Mouse (Mus musculus) hindbrain, embryonic 11.5 days (tissue): ENCODE measurements around the gene Enoph1. TPM values are rescaled to one million over a fixed set of nuclear protein-coding genes. Genes with fewer than 3 reads are reported as not detected.

Experiments used
- ATAC-seq: fragments of 200-750 bp; cut with Nextera tagmentation; 2 replicates; pipeline ENCODE4 v1.8.0; 2017; ENCODE audit warnings: mild to moderate bottlenecking, moderate TSS enrichment, moderate library complexity; ENCODE audit not compliant: low FRiP score
- DNase-seq: peaks from one replicate; pipeline ENCODE4 v3.0.0-alpha.2; 2015; ENCODE audit warnings: low spot score
- H3K27ac ChIP-seq: fragments of 300-500 bp; sonication (generic); 2 replicates; pipeline ENCODE4 v1.5.1; 2014; ENCODE audit warnings: mild to moderate bottlenecking, low read depth, low read length
- H3K27me3 ChIP-seq: fragments of 300-500 bp; sonication (generic); 2 replicates; pipeline ENCODE4 v1.6.1; 2014; ENCODE audit warnings: mild to moderate bottlenecking, low read length, moderate library complexity, mixed read lengths; ENCODE audit not compliant: control insufficient read depth, insufficient read depth
- H3K36me3 ChIP-seq: fragments of 300-500 bp; sonication (generic); 2 replicates; pipeline ENCODE4 v1.6.1; 2014; ENCODE audit warnings: mild to moderate bottlenecking, low read length, moderate library complexity, mixed read lengths; ENCODE audit not compliant: control insufficient read depth, insufficient read depth
- H3K4me1 ChIP-seq: fragments of 300-500 bp; sonication (generic); replicated peaks from 2 replicates; pipeline ENCODE4 v1.6.1; 2014; ENCODE audit warnings: low read length, mixed read lengths; ENCODE audit not compliant: control insufficient read depth, insufficient read depth
- H3K4me2 ChIP-seq: fragments of 300-500 bp; sonication (generic); replicated peaks from 2 replicates; pipeline ENCODE4 v1.6.1; 2014; ENCODE audit warnings: mild to moderate bottlenecking, low read depth, low read length
- H3K4me3 ChIP-seq: fragments of 300-500 bp; sonication (generic); 2 replicates; pipeline ENCODE4 v1.5.1; 2014; ENCODE audit warnings: low read depth, low read length
- H3K9ac ChIP-seq: fragments of 300-500 bp; sonication (generic); 2 replicates; pipeline ENCODE4 v1.6.1; 2014; ENCODE audit warnings: low read depth, low read length
- H3K9me3 ChIP-seq: fragments of 300-500 bp; sonication (generic); 2 replicates; pipeline ENCODE4 v1.6.1; 2016; ENCODE audit warnings: low read length; ENCODE audit not compliant: control insufficient read depth
- WGBS: fragments of 180-500 bp; shearing (Covaris S2); extraction: QIAGEN DNeasy Blood & Tissue Kit; methylation state at CpG from one replicate; pipeline ENCODE4 v1.1.7; 2014; 5-methylcytosine and 5-hydroxymethylcytosine counted together
- polyA plus RNA-seq: library from polyadenylated mRNA; unstranded; fragments of >200 nt; fragmentation: Nextera tagmentation; extraction: Ambion mirVana; gene quantifications from 2 replicates; pipeline ENCODE4 v1.2.1, GENCODE M21; 2014

Gene Enoph1
- polyA plus RNA-seq, 1 experiment from 2014 or later, result 48.8 TPM

DNA sequence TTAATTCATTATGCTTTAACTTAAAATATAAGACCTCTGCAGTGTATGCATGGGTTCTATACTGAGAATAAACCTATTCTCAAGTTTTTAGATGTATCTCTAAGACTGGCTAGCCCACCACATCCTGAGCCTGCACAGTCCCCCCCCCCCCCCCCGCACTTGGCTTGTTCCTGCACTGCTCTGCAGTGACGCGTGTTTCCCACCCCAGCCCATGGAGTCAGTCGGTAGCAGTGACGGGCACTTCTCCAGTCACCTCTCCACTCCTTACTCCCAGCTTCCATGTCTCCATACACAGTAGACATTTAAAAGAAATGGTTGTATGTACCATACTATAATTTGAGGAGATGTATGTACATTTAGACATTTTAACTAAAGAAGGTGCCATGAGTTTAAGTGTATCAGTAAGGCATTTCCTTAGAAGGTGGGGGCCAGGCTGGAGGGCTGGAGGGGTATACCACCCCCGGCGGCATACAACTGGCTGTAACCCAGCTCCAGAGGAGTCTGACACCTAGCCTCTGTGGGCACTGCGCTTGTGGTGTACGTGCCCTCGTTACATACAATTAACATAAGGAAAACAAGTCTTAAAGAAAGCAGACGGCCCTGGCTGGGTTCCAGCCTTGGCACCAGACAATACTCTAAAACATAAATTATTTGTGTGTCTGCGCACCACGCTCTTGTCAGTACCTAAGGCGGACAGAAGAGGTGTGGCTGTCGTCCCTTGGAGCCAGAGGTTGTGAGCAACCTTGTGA, 17.9 kb downstream of the Enoph1 start:
- Histone ChIP-seq H3K27ac (no peak overlapping the region), H3K9ac (no peak overlapping the region), H3K9me3 (no peaks in the 10 kb centered on the region), H3K27me3 (no peaks in the 10 kb centered on the region), H3K4me1 (no peaks in the 10 kb centered on the region), H3K4me3 (no peak overlapping the region), H3K4me2 (no peak overlapping the region), H3K36me3 (0 out of 2 replicates have a peak, but pooled peaks cover 12% of the 10 kb centered on the region)
- 92% methylated on average over 14 of the region's 15 CpGs for WGBS
- ATAC-seq, result no peak
- DNase-seq, result no peak

GRCm38 (mm10) chr5:100058729-100059128, 18.9 kb downstream of the Enoph1 start:
- Histone ChIP-seq H3K9me3 (no peaks in the 10 kb centered on the region), H3K4me2 (no peak overlapping the region), H3K4me3 (no peak overlapping the region), H3K36me3 (0 out of 2 replicates have a peak, but pooled peaks cover 12% of the 10 kb centered on the region), H3K4me1 (no peaks in the 10 kb centered on the region), H3K27ac (no peak overlapping the region), H3K27me3 (no peaks in the 10 kb centered on the region), H3K9ac (no peak overlapping the region)
- 66% methylated on average over 6 of the region's 6 CpGs for WGBS
- no peak for DNase-seq
- ATAC-seq, result no peak

DNA sequence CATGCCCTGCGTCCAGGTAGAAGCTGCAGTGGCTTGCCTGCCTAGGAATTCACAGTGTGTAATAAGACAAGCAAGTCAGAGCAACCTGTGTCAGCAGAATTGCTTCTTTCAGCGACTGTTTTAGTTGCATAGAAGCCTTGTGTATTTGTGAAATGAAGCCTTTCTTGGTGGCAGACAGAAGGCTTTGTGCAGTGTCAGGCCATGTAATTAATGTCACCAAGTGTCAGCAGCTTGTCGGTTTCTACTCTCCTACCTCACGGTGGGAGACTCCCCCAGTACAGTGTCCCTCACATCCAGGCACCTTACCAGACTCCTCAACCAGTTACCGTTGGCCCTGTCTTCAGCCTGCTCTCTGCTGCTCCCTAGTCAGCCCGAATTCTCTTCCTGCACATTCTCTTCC, 19.5 kb downstream of the Enoph1 start:
- ATAC-seq (no peak), DNase-seq (no peak)
- H3K27me3 ChIP-seq, result no peaks in the 10 kb centered on the region
- H3K4me2 ChIP-seq, result no peak overlapping the region
- no peak overlapping the region for H3K9ac ChIP-seq
- no peak overlapping the region for H3K4me3 ChIP-seq
- no peaks in the 10 kb centered on the region for H3K9me3 ChIP-seq
- H3K4me1 ChIP-seq, result no peaks in the 10 kb centered on the region
- H3K27ac ChIP-seq, result no peak overlapping the region
- WGBS, result 50% methylated on average over 6 of the region's 6 CpGs
- 0 out of 2 replicates have a peak, but pooled peaks cover 12% of the 10 kb centered on the region for H3K36me3 ChIP-seq

- Histone ChIP-seq H3K4me3 (no peak overlapping the region), H3K27me3 (no peaks in the 10 kb centered on the region), H3K4me1 (no peaks in the 10 kb centered on the region), H3K4me2 (no peak overlapping the region), H3K27ac (no peak overlapping the region), H3K9ac (no peak overlapping the region), H3K36me3 (0 out of 2 replicates have a peak, but pooled peaks cover 12% of the 10 kb centered on the region), H3K9me3 (no peaks in the 10 kb centered on the region)
- WGBS, result 94% methylated on average over 14 of the region's 14 CpGs
- DNase-seq (no peak), ATAC-seq (no peak)
These were observed 21.1 kb downstream of the Enoph1 start for GRCm38 (mm10) chr5:100060876-100061275.

- no peaks in the 10 kb centered on the region for H3K9me3 ChIP-seq
- no peak for ATAC-seq
- no peak overlapping the region for H3K4me3 ChIP-seq
- 92% methylated on average over 16 of the region's 16 CpGs for WGBS
- no peak overlapping the region for H3K4me2 ChIP-seq
- no peaks in the 10 kb centered on the region for H3K27me3 ChIP-seq
- no peaks in the 10 kb centered on the region for H3K4me1 ChIP-seq
- no peak overlapping the region for H3K27ac ChIP-seq
- DNase-seq, result no peak
- H3K36me3 ChIP-seq, result no peaks in the 10 kb centered on the region
- H3K9ac ChIP-seq, result no peak overlapping the region
These were observed 27.8 kb downstream of the Enoph1 start for GRCm38 (mm10) chr5:100067579-100067978.

DNA sequence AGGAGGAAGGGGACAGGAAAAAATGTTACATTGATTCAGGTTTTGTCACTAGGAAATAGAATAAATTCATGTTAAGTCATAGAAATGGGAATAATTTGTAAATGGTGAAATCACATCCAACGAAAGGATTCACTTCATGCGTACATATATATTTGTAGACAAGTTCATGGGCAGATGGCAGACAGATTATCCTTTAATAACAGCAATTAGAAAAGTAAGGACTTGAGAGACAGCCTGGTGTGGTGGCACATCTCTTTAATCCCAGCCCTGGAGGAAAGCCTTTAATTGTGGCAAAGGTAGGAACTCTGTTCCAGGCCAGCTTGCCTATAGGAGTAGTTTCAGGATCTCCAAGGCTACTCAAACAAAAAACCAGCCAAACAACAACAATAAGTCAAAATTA, 29.7 kb downstream of the Enoph1 start:
- Histone ChIP-seq H3K9me3 (no peaks in the 10 kb centered on the region), H3K36me3 (no peaks in the 10 kb centered on the region), H3K9ac (no peak overlapping the region), H3K4me2 (no peak overlapping the region), H3K4me1 (no peaks in the 10 kb centered on the region), H3K27me3 (no peaks in the 10 kb centered on the region), H3K27ac (no peak overlapping the region), H3K4me3 (no peak overlapping the region)
- ATAC-seq (no peak), DNase-seq (no peak)
- WGBS, result 92% methylated on average over 2 of the region's 2 CpGs

GRCm38 (mm10) chr5:100070255-100070654, 30.5 kb downstream of the Enoph1 start:
- Histone ChIP-seq H3K4me1 (no peaks in the 10 kb centered on the region), H3K27ac (no peak overlapping the region), H3K9me3 (no peaks in the 10 kb centered on the region), H3K4me3 (no peak overlapping the region), H3K36me3 (no peaks in the 10 kb centered on the region), H3K4me2 (no peak overlapping the region), H3K27me3 (no peaks in the 10 kb centered on the region), H3K9ac (no peak overlapping the region)
- 25% methylated on average over 3 of the region's 3 CpGs for WGBS
- ATAC-seq, result no peak
- DNase-seq, result peak; percentile 92

DNA sequence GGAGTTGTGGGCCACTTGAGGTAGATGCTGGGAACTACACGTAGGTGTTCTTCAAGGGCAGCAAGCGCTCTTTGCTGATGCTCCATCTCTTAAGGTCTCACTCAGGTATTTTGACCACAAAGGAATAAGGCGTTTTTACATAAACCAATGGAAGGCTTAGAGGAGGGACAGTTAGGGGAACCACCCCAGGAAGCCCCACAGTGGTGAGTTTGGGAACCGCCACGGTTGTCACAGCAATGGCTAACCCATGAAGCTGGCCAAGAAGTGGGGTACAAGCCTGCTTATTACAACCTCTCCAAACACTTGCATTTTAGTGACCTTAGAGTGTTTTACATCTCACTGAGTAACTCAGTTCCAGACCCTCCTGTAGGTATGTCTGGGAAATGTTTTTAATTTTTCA, 31.8 kb downstream of the Enoph1 start:
- 89% methylated on average over 5 of the region's 5 CpGs for WGBS
- H3K4me1 ChIP-seq, result no peaks in the 10 kb centered on the region
- no peak overlapping the region for H3K27ac ChIP-seq
- ATAC-seq (no peak), DNase-seq (no peak)
- no peaks in the 10 kb centered on the region for H3K27me3 ChIP-seq
- no peaks in the 10 kb centered on the region for H3K36me3 ChIP-seq
- no peak overlapping the region for H3K9ac ChIP-seq
- H3K4me3 ChIP-seq, result no peak overlapping the region
- no peaks in the 10 kb centered on the region for H3K9me3 ChIP-seq
- no peak overlapping the region for H3K4me2 ChIP-seq

GRCm38 (mm10) chr5:100072557-100072956, 32.8 kb downstream of the Enoph1 start:
- no peak for ATAC-seq
- 91% methylated on average over 9 of the region's 9 CpGs for WGBS
- H3K4me2 ChIP-seq, result no peak overlapping the region
- H3K4me3 ChIP-seq, result no peak overlapping the region
- no peak for DNase-seq
- no peaks in the 10 kb centered on the region for H3K36me3 ChIP-seq
- H3K27me3 ChIP-seq, result no peaks in the 10 kb centered on the region
- no peak overlapping the region for H3K27ac ChIP-seq
- H3K9me3 ChIP-seq, result no peaks in the 10 kb centered on the region
- H3K4me1 ChIP-seq, result no peaks in the 10 kb centered on the region
- no peak overlapping the region for H3K9ac ChIP-seq
